Mouse (Mus musculus) liver, embryonic 11.5 days (tissue): Measurements from ENCODE around the gene Cd28. TPM values are rescaled to one million over a fixed set of nuclear protein-coding genes. Genes with fewer than 3 reads are reported as not detected.

Experiments used
- ATAC-seq: fragments of 200-750 bp; cut with Nextera tagmentation; replicated peaks from 2 replicates; pipeline ENCODE4 v1.8.0; 2017; ENCODE audit warnings: moderate number of reproducible peaks, mild to moderate bottlenecking, moderate TSS enrichment, moderate library complexity; ENCODE audit not compliant: low FRiP score
- DNase-seq: peaks from one replicate; pipeline ENCODE4 v3.0.0-alpha.2; 2017; ENCODE audit warnings: low spot score
- H3K27ac ChIP-seq: fragments of 300-500 bp; sonication (generic); 2 replicates; pipeline ENCODE4 v1.5.1; 2014; ENCODE audit warnings: mild to moderate bottlenecking, low read depth, low read length, control low read depth
- H3K27me3 ChIP-seq: fragments of 300-500 bp; sonication (generic); replicated peaks from 2 replicates; pipeline ENCODE4 v1.6.1; 2014; ENCODE audit warnings: low read length, mixed read lengths; ENCODE audit not compliant: control insufficient read depth, insufficient read depth
- H3K36me3 ChIP-seq: fragments of 300-500 bp; sonication (generic); 2 replicates; pipeline ENCODE4 v1.6.1; 2014; ENCODE audit warnings: mild to moderate bottlenecking, low read length, moderate library complexity, mixed read lengths; ENCODE audit not compliant: control insufficient read depth, insufficient read depth
- H3K4me1 ChIP-seq: fragments of 300-500 bp; sonication (generic); replicated peaks from 2 replicates; pipeline ENCODE4 v1.6.1; 2014; ENCODE audit warnings: low read length, mixed read lengths; ENCODE audit not compliant: control insufficient read depth, insufficient read depth
- H3K4me2 ChIP-seq: fragments of 300-500 bp; sonication (generic); 2 replicates; pipeline ENCODE4 v1.6.1; 2014; ENCODE audit warnings: mild to moderate bottlenecking, control low read depth, moderate library complexity
- H3K4me3 ChIP-seq: fragments of 300-500 bp; sonication (generic); 2 replicates; pipeline ENCODE4 v1.5.1; 2014; ENCODE audit warnings: low read depth, low read length, control low read depth
- H3K9ac ChIP-seq: fragments of 300-500 bp; sonication (generic); 2 replicates; pipeline ENCODE4 v1.6.1; 2014; ENCODE audit warnings: low read depth, low read length, control low read depth
- H3K9me3 ChIP-seq: fragments of 300-500 bp; sonication (generic); 2 replicates; pipeline ENCODE4 v1.6.1; 2016; ENCODE audit warnings: low read length, inconsistent platforms, mixed read lengths; ENCODE audit not compliant: control insufficient read depth
- WGBS: fragments of 180-500 bp; shearing (Covaris S2); extraction: QIAGEN DNeasy Blood & Tissue Kit; methylation state at CpG from one replicate; pipeline ENCODE4 v1.1.7; 2014; 5-methylcytosine and 5-hydroxymethylcytosine counted together
- polyA plus RNA-seq: library from polyadenylated mRNA; unstranded; fragments of >200 nt; fragmentation: Nextera tagmentation; extraction: Ambion mirVana; gene quantifications from 2 replicates; pipeline ENCODE4 v1.2.1, GENCODE M21; 2014

Cd28 gene
- polyA plus RNA-seq, 1 experiment from 2014 or later: 0.15 TPM

DNA sequence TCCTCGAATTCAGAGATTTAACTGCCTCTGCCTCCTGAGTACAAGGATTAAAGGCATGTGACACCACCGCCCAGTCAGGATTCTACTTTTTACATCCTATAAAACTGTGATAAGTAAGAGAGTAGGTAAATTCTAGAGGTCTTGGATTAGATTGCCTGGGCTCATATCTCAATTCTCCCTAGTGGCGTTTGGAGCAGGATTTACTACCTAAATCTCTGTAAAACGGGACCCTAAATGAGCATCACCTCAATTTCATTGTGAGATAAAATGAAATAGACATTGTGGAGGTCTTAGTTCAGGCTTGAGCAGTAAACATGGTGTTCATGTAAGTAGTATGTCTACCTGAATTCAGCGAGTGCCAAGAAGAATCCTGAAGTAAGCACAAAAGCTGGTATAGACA, 30.3 kb downstream of the Cd28 start:
- Histone ChIP-seq H3K4me2 (no peak overlapping the region), H3K9ac (no peak overlapping the region), H3K9me3 (no peaks in the 10 kb centered on the region), H3K27me3 (no peaks in the 10 kb centered on the region), H3K4me3 (no peak overlapping the region), H3K36me3 (no peaks in the 10 kb centered on the region), H3K4me1 (no peaks in the 10 kb centered on the region), H3K27ac (no peak overlapping the region)
- DNase-seq (no peak), ATAC-seq (no peak)
- 82% methylated on average over 5 of the region's 5 CpGs for WGBS

DNA sequence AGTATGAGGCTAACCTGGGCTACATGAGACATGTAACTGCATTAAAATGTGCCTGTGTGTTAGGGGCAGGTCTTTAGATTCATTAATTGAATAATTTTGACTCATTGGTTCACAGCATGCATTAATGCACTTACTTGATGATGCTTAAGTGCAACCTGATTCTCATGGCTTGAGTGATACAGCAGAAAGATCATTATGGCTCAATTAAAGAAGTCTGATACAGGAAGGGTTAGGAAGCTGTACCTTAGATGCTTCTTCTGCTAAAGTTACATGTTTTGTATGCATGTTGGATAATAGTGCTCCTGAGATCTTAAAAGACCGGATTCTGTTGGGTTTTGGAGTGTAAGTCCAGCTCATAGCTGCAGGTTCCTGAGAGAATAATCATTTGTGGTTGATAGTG, 31.7 kb downstream of the Cd28 start:
- H3K27ac ChIP-seq: no peak overlapping the region
- no peak overlapping the region for H3K9ac ChIP-seq
- H3K36me3 ChIP-seq: no peaks in the 10 kb centered on the region
- no peak overlapping the region for H3K4me3 ChIP-seq
- ATAC-seq (no peak), DNase-seq (no peak)
- H3K4me2 ChIP-seq: no peak overlapping the region
- H3K9me3 ChIP-seq: no peaks in the 10 kb centered on the region
- no peaks in the 10 kb centered on the region for H3K4me1 ChIP-seq
- 87% methylated on average over 1 of the region's 1 CpGs for WGBS
- H3K27me3 ChIP-seq: no peaks in the 10 kb centered on the region

- Histone ChIP-seq H3K9ac (no peak overlapping the region), H3K27me3 (no peaks in the 10 kb centered on the region), H3K4me1 (no peaks in the 10 kb centered on the region), H3K9me3 (no peaks in the 10 kb centered on the region), H3K27ac (no peak overlapping the region), H3K36me3 (no peaks in the 10 kb centered on the region), H3K4me2 (no peak overlapping the region), H3K4me3 (no peak overlapping the region)
- DNase-seq: no peak
- ATAC-seq: no peak
- 31% methylated on average over 4 of the region's 4 CpGs for WGBS
Observed at GRCm38 (mm10) chr1:60748936-60749335, 32.3 kb downstream of the Cd28 start.

GRCm38 (mm10) chr1:60749346-60749840, 32.8 kb downstream of the Cd28 start:
- Histone ChIP-seq H3K27ac (no peak overlapping the region), H3K9me3 (no peaks in the 10 kb centered on the region), H3K27me3 (no peaks in the 10 kb centered on the region), H3K36me3 (no peaks in the 10 kb centered on the region), H3K4me3 (no peak overlapping the region), H3K9ac (no peak overlapping the region), H3K4me1 (no peaks in the 10 kb centered on the region), H3K4me2 (no peak overlapping the region)
- WGBS: 67% methylated on average over 5 of the region's 5 CpGs
- DNase-seq (no peak), ATAC-seq (no peak)

DNA sequence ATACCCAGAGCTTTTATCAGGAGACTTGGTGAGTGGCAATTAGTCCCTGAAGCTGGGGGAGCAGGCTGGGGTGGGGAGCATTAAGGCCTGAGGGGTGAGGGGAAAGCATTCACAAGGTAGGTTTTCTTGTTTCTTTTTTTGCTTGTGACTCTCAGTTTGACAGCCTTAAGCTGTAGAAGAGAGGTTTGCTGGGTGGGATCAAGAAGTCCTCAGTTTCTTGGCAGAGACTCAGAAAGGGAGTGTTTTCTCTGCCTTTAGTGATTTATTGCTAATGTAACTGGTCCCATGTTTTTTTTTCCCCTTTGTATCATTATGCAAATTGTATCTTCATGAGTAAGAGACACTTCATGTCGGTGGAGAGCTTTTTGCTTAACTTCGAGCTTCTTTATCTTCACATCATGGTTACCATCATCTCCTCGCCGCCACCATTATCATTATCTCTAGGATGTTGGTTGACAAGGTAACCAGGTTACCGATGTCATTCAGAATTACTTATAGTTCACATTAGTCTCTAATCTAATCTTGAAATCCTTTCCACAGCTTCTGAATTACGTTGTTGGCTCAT, 33.7 kb downstream of the Cd28 start:
- Histone ChIP-seq H3K9ac (no peak overlapping the region), H3K36me3 (no peaks in the 10 kb centered on the region), H3K27ac (no peak overlapping the region), H3K4me2 (no peak overlapping the region), H3K4me1 (no peaks in the 10 kb centered on the region), H3K27me3 (no peaks in the 10 kb centered on the region), H3K4me3 (no peak overlapping the region), H3K9me3 (no peaks in the 10 kb centered on the region)
- ATAC-seq: no peak
- DNase-seq: no peak
- WGBS: 81% methylated on average over 6 of the region's 6 CpGs

DNA sequence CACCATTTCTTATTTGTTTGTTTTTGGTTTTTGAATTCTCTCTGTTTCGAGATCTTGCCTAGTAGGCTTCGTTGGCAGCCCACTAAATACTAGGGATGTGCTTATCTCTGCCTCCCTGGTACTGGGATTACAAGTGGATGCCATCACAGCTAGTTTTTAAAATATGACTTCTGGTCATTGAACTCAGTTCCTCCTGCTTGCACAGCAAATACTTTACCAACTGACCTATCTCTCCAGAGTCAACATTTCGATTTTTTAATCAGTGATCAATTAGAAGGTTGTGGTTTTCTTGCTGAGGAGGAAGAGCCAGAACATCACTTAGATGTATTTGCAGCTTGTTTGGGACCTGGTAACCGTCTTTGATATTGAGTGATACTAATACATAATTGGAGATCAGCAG, 34.4 kb downstream of the Cd28 start:
- WGBS: 77% methylated on average over 4 of the region's 4 CpGs
- DNase-seq (no peak), ATAC-seq (no peak)
- no peak overlapping the region for H3K4me2 ChIP-seq
- H3K36me3 ChIP-seq: no peaks in the 10 kb centered on the region
- no peak overlapping the region for H3K9ac ChIP-seq
- H3K9me3 ChIP-seq: no peaks in the 10 kb centered on the region
- H3K27me3 ChIP-seq: no peaks in the 10 kb centered on the region
- no peak overlapping the region for H3K27ac ChIP-seq
- H3K4me3 ChIP-seq: no peak overlapping the region
- no peaks in the 10 kb centered on the region for H3K4me1 ChIP-seq

DNA sequence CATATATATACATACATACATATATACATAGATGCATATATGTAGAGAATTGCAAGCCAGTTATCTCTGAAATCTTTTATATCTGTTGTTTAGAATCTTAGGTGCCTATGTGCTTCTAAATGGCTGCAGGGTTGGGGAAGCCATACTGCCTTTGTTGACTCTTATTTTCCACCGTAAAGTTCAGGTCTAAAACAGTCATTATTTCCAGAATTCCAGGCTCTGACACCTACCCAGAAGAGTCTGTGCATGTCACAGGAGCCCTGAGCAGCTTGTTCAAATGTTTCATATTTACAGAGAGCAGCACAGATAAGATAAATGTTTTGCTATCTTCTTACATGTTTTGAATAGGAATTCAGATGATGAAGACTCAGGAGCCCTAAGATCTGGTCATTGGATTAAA, 36.4 kb downstream of the Cd28 start:
- no peak overlapping the region for H3K9ac ChIP-seq
- no peak overlapping the region for H3K4me3 ChIP-seq
- WGBS: 71% methylated on average over 1 of the region's 1 CpGs
- no peaks in the 10 kb centered on the region for H3K9me3 ChIP-seq
- H3K27me3 ChIP-seq: no peaks in the 10 kb centered on the region
- H3K4me2 ChIP-seq: no peak overlapping the region
- no peaks in the 10 kb centered on the region for H3K4me1 ChIP-seq
- H3K36me3 ChIP-seq: no peaks in the 10 kb centered on the region
- H3K27ac ChIP-seq: no peak overlapping the region
- DNase-seq: no peak
- ATAC-seq: no peak

DNA sequence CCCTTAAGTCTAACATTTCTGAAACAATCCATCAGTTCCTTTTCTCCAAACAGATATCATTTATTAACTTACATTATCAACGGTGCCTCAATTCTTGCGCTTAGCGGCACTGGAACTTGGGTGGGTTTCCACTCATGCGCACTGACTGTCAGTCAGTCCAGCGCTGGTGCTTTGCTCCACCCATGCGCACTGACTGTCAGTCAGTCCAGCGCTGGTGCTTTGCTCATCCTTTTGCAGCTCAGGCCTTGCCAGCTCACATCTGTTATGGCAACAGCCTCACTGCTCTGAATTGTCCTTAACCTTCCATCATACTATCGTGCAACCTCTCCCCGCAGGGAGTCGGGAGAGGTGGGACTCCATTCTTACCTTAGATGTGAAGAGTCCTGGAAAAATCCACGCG, 37.4 kb downstream of the Cd28 start:
- Histone ChIP-seq H3K27me3 (no peaks in the 10 kb centered on the region), H3K9ac (no peak overlapping the region), H3K4me1 (no peaks in the 10 kb centered on the region), H3K4me3 (no peak overlapping the region), H3K27ac (no peak overlapping the region), H3K9me3 (no peaks in the 10 kb centered on the region), H3K4me2 (no peak overlapping the region), H3K36me3 (no peaks in the 10 kb centered on the region)
- ATAC-seq (no peak), DNase-seq (no peak)
- WGBS: 89% methylated on average over 12 of the region's 12 CpGs

GRCm38 (mm10) chr1:60755391-60756243, 39.0 kb downstream of the Cd28 start:
- 65% methylated on average over 7 of the region's 7 CpGs for WGBS
- H3K9me3 ChIP-seq: no peaks in the 10 kb centered on the region
- no peak overlapping the region for H3K9ac ChIP-seq
- H3K36me3 ChIP-seq: no peaks in the 10 kb centered on the region
- no peaks in the 10 kb centered on the region for H3K4me1 ChIP-seq
- H3K27ac ChIP-seq: no peak overlapping the region
- ATAC-seq (no peak), DNase-seq (no peak)
- no peaks in the 10 kb centered on the region for H3K27me3 ChIP-seq
- H3K4me2 ChIP-seq: no peak overlapping the region
- H3K4me3 ChIP-seq: no peak overlapping the region
